Mouse (Mus musculus) liver, adult 2 months (tissue): ENCODE measurements around the gene Adamts12.

Source experiments
- CTCF ChIP-seq: fragments of 200-500 bp; IDR thresholded peaks from 2 replicates; pipeline ENCODE4 v1.5.1; 2011; ENCODE audit warnings: low read depth, low read length, control low read depth
- POLR2A ChIP-seq: fragments of 200-500 bp; IDR thresholded peaks from 2 replicates; pipeline ENCODE4 v1.6.1; 2011; ENCODE audit warnings: low read length, control low read depth; ENCODE audit not compliant: insufficient read depth; ENCODE audit errors: extremely low read depth

- no peak for TF ChIP-seq POLR2A
- TF ChIP-seq CTCF: no peak
Observed at GRCm38 (mm10) chr15:11241288-11241687, 176.7 kb downstream of the Adamts12 start.
